Mouse (Mus musculus) adrenal gland, postnatal 14 days (tissue): ENCODE measurements at regions not wholly inside any gene's neighbourhood (a gene's known extent, or its start where the extent isn't known, plus 50 kb on each side); places are given as distances from the start of the nearest gene placed in this dataset.
A peak's percentile ranks its signal among the peaks of the same experiment; 100 is the strongest.

Experiments
- DNase-seq: peaks from one replicate; pipeline ENCODE4 v3.0.0; 2021; ENCODE audit warnings: mixed read lengths

DNA sequence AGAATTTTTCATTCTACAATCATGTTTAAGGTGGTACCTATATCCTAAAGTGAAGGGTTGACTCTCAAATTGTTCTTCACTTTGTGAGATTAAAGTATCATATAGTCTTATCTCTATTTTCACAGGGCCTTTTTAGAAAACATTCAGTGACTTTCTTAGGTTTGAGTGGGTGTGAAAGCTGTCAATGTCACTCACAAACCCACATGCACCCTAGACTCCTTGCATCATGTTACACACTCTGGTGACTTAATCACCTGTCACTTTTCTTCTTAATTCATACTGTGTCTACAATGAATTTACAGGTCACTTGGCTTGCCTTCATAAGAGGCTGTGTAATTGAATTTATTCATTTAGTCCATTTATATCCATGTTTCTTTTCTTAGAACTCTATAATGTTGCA lies 1026.8 kb upstream of the Alcam start:
- no peak for DNase-seq

DNA sequence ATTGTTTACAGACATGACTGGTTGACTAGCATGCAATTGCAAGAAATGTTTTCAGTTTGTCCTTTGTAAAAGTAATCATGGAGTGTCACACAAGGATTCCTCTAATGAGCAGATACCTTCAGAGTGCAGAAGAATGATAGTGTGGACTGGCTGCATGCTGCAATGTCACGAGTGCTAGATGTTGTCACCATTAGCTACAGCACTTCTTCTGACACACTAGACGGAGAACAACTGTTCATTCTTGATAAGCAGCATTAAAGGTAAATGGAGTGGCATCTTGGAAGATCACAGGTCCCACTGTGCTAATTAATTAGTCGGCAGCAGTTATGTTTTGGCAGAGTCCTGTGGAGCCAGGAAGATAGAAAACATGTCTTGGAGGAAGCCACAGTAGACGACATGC lies 985.6 kb upstream of the Alcam start:
- no peak for DNase-seq

DNA sequence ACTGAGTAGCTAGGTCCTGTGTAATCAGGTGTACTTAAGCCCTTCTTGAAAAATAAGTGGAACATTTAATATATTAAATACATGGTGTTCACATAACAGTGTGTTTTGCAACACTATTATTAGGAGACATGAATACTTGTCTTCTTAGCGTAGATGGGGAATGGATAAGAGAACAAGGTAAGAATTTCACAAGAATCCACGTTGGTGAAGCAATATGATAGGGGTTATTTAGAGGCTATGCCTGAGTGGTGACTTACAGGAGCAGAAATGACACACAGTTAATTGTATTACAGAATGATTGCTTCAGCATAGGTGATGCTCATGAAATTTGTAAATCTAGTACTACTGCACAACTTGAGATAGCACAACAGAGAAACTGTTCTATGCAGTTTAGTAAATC lies 964.5 kb upstream of the Alcam start:
- no peak for DNase-seq

DNA sequence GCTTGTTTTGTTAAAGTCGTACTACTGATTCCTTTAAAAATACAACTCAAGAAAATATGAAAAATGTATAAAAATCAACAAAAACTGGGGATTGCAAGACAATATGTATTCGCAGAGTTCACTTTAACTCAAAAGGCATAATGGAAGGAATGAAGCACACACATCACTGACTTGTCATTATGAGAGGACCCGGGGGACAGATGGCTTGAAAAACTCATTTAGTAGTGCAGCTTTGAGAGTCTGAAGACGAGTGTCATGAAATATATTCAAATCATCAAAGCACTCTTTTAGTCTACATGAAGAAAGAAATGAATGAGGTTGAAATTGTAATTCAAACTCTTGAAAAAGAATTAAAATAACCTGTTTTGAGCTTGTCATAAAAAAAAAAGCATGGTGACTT lies 931.3 kb upstream of the Alcam start:
- no peak for DNase-seq

DNA sequence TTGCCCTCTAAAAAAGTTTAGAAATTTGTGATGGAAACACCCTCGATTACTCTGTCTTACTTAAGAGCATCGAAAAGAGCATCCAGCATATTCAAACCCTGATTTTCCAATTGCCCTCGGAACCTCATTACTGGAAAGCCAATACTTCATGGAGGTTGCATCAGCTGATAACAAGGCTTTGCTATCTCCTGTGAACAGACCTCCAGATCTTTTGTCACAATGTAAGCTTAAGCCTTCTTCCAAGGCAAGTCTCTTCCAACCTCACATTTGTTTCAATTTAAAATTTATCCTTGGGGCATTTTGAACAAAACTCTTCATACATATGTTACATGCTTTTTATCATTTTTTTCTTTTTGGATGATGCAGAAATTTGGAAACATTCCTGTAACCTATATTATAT lies 888.3 kb upstream of the Alcam start:
- no peak for DNase-seq

DNA sequence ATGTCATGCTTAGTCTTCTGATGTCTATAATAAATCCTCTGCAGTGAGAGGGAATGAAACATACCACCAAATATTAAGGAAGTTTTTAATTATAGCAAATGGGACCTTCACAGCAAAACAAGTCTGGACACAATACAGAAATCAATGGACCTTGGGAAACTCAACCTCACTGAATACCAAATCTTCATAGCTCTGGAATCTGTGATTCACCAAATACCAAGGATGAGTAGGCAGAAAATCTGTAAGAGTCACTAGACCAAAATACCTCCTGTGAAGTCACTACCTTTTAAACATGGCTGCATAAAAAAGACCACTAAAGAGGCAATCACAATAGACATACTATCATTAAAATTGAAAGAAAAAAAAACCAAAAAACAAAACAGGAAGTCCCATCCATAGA lies 872.5 kb upstream of the Alcam start:
- DNase-seq: no peak

DNA sequence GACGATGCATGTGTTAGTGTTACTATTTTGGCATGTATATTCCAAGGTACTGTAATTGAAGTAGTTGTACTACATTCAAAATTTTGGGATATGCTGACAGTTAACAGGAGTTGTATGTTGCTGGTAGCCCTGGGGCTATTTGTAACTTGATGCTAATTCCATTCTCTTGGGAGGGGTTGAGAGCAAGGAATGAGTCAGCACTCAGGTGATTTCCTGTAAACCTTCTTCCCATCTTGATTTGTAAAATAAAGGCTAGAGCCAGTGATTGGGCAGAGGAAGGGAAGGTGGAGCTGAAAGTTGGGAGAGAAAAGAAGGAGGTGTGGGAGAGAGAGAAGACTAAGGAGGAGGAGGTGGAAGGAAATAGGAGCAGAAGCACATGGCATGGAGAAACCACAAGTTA lies 838.2 kb upstream of the Alcam start:
- no peak for DNase-seq

DNA sequence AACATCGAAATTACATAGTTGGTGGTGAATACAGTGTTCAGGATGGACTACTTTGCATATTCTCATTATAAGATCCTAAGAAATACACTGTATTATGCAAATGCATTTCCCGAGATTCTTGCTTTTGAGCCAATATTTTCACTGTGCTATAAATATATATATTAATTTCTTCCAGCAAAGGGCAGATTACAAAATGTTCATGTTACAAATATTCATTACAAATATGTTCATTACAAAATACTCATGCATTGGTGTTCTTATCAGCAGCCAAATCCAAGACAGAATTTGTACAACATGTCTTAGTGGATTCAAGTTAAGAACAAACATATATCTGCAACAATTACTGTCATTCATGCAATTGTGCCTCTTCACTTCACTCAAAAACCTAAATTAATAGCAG lies 828.1 kb upstream of the Alcam start:
- DNase-seq: no peak

DNA sequence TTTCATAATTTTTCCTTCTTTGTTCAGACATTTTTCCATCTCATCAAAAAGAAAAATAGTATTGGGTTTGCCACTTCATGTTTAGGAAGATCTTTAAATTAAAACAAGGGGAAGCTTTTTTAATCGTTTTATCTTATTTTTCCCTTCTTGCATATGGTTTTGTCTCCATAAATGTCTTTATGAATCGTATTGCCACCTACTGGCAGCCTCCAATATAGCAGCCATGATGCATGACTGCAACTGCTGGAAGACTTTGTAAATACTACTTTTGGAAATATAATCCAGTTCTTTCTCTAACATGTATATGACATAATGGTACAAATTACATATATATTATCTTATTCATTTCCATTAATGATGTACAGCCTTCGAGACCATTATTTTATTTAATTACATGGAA lies 812.2 kb upstream of the Alcam start:
- DNase-seq: peak; percentile 61

DNA sequence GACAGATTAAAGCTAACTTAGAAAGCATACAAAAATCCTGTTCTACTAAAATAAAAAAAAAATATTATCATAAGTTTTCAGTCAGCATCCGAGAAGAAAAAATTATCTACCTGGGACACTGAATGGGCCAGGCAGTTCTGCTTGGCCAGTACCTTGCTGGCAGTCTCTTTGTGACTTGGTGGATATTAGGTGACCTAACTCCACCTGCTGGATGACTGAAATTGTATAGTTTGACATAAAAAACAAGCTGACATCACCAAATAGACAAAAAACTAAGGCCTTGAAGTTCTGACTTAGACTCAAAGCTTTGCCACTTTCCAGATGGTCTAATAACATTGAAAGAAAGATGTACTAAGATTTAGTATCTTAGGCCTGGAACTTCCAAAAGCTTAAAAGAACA lies 791.5 kb upstream of the Alcam start:
- no peak for DNase-seq

DNA sequence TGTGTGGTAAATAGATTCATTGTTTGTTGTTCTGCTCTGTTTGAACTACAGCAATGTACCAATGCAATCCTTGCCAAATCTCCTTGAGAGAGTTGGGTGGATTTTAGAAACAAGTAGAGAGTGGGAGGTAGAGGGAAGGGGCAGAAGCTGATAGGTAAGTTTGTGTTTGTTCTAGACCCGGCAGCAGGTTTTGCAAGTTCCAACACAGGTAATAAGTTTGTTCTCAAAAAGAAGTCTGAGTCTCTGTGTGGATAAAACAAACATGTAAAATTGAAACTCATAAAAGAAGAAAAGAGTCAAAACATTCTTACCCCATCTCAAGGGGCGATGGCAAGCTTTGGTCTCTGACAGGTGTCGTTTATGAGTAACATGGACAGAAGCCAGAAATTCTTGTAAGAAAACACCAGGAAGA lies 788.3 kb upstream of the Alcam start:
- no peak for DNase-seq

DNA sequence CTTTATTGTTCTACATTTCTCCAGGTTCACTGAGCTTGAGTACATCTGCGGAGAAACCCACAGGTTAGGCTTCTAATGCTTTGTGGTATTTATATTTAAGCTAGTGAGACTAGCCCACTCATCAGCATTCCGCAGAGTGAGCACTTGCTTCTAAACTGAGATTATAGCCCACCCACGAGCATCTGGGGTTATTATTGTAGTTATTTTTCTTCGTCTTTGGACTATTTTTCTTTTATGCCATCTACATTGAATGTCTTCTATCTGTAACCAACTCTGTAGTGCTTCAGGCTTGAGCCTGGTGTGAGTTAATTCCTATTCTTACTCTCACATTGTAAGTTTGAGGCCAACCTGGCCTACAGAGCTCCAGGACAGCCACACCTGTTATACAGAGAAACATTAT lies 765.0 kb upstream of the Alcam start:
- no peak for DNase-seq

DNA sequence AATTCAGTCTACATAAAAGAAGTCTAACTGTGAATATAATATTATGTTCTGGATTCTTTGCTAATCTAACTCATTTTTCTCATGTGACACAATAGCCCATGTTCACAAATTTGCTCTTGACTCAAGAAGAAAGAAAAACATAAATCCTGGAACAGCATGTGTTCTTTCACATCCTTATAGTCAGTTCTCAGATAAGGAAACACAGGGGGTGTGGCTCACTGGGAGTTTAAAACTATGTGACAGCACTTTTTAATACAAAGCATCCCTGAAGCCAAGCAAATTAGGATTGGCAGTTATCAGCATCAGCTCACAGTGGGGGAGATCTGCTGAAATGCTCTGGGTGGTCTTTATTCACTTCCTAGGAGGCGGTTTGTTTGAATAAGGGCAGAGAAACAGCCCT lies 747.6 kb upstream of the Alcam start:
- no peak for DNase-seq

DNA sequence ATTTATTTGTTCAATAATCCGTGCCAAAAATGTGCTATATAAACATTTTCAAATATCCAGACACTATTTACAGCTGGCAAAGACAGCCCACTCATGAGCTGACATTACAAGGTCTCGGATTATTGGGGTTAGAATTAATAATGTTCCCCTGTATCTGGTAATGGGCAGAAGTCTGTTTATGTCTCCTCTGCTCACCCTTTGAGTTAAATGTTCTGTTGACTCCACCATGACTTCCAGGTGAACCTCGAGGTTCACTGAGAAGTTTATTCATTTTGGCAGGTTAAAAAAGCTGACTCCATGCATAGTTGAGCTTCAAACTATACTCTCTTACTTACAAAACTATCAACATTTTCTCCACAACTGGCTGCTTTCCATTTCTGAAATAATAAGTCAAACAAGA lies 732.6 kb upstream of the Alcam start:
- no peak for DNase-seq

DNA sequence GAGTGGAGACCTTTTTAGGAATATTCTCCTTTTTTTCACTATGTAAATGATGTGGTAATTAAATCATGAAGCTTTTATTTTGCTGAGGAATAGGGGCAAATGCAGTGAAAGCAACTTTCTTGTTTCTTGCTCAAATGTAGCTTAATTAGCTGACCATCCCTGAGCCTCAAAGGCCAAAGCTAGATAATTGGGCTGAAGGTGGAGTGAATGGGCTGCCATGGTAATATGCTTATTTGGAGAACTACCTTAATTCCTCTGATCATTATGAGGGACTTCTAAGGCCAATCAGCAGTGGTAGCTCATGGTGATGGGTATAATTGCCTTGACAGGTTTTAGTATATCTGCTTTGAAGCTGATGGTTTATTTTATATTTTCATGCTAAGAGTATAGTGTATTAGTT lies 702.5 kb upstream of the Alcam start:
- DNase-seq: no peak

DNA sequence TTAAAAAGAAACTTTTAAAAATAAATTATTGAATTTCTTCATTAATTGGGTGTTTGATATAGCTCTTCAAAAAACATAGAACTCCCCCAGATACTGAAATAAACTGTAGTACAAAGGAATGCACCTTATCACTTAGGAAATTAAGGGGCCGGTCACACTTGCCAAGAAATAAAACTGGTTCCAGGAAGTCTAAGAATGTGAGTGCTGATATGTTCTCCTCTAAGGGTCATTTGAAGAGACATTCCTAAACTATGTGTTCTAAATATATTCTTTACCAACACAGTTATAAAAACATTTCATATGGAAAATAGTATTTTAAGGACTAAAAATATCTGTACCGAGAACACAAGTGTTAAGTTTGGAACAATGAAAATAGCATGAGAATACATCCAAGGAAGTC lies 676.8 kb upstream of the Alcam start:
- no peak for DNase-seq

DNA sequence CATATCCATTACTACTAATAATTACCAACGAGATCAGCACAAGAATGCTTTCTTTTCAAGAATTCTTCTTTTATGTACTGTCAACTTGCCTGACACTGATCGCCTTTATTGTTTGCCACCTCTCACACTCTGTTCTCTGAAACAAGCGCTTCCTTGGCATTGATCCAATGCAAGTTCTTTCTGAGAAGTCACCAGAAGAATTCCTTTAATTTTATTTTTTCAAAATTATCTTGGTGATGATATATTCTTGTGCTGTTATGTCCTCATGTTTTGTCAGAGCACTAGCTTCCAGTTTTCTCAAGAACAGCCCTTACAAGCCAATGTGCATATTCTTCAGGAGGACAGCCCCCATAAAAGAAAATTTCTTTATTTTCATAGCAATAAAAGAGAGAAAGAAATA lies 654.9 kb upstream of the Alcam start:
- DNase-seq: no peak

DNA sequence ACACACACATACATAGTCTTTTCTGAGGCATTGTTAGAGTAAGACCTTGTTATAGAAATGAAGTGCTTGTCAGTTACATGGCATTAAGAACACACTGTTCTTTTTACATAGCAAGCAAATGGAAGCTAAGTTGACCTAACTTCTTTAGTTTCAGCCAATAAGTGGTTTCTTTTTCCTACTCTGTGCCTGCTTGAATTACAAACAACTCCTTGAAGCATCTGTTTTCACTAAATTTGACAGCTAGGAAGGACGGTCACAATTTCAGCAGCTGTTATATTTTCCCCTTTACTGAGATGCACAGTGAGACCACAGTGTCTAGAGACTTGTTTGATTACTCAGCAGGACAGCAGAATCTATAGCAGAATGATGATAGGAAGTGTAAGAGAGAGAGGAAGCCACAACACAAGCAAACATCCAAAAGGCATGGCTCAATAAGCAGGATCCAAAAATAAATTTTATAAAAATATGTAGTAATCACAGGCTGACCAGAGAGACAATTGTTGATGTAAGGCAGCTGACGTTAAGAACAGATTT lies 641.6 kb upstream of the Alcam start:
- DNase-seq: no peak

DNA sequence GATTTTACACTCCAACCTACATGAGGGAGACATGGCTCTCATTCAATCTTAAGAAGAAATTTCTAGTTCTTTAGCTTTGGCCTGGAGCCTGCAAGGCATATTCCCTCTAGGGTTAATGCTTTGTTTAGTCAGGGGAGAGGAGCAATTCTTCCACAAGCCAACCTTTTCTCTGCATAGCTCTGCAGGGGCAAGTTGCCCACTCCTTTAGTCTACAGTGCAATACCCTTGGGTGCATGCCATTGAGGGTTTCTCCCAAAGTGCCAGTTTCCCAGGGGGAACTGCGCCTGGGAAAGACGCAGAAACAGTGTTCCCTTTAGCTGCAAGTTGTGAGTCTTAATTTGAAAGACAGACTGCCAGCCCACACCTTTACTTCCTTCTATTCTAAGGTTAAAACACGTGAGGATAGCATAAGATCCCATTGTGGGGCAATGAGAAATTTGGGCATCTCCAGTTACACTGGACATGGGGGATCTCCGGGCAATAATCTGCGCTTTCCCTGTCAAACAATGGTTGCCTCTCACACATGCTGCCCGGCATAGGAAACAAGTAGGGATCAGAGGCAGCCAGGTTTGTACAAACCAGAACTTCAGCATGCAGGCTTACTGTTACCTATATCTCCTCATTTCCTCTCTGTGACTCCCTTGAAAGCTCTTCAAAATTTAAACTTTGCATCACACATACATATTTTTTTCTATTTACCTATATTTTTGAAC lies 620.1 kb upstream of the Alcam start:
- DNase-seq: peak; percentile 9

DNA sequence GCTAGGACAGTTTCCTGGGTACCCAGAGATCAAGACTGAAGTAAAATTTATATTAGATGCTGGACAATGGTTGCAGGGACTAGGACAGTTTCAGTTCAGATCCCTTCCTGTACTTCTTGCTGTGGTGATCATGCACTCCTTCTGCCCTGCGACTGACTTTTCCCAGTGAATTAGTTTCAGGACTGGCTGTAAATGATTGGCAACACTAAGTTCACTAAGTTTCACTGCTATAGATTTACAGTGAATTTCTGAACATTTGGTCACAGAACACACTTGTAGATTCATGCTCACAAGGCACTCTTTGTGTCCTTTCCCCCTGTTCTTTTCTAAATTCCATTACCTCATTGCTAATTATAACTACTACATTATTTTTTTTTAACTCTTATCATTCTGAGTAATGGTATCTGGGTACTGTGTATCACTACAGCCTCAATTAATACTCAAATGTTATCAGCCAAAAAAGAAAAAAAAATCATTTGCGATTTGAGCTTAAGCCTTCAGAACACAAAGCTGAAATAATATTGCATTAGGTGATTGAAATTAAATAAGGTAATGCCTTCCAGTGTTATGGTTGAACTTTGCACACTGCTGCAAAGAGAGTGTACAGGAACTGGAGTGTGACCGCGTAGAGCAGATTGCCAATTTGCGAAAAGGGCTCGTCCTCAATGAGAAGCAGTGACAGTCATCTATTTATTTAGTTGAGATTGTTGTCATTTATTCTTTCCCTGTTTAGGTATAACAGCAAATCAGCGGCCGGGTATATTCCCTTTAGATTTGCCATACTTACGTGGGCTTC lies 618.2 kb upstream of the Alcam start:
- no peak for DNase-seq

DNA sequence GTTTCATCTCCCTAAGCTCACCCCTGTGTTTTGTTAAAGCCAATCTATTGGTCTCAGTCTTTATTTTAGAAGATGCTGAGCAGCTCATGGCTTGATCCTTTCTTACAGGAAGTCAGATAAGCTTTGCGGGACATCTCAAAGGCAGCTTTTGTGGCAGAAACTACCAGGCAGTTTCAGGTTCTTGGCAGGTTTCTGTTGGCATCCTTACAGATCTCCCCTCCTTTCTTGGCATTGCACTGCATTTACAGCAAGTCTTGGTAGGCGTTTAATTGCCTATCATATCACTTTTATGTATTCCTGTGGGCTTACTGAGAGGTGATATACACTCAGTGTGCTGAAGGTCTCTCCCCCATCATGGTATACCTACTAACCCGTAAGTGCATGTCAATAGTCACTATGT lies 610.3 kb upstream of the Alcam start:
- DNase-seq: no peak

DNA sequence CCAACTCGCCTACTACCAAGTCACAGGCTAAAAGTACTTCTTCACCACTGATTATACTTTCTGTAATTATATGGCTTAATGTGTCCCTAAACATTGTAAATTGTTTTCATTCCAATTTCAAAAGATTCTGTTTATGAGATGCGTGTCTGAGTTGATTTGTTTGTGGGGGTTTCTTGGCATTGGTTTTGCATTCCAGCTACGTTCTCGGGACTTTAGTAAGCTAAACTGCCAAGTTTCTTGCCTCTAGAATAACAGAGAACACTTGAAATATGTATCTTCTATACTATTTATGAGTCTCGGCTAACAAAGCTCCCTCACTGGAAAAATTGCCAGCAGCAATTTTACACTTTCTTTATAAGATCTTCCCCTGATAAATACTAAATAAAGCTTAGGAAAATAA lies 609.2 kb upstream of the Alcam start:
- no peak for DNase-seq

DNA sequence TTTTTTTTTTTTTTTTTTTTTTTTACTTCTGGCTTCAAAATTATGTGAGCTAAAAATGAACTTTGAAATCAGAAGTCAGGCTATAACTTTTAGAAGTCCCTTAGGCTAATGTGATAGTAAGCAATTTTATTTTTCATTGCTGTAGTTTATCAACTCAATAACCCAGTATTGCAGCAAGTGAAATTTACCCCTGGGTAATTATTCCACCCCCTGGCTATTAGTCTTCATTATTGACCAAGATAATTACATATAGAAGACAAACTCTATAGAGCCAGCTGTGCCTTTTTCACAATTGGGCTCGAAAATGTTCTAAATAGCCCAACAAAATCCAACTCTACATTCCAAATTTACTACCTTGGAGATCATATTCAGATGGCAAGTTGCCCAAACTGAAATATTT lies 572.2 kb upstream of the Alcam start:
- DNase-seq: no peak

DNA sequence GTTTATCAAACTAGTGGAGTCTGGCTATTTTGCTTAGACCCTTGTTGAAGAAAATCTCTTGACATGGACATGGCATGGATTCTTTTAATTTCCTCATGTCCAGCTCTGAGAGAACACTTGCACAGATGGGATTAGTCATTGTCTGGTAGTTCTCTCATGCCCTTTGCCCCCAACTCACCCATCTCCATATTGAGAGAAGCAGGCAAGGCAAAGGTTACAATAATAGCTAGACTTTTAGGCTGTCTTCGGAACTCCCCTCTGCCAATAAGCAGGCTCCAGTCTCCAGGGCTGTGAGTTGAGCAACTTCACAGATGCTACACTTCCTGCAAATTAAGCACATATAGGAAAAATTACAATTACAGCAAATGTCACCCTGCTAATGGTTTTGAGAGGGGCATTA lies 558.0 kb upstream of the Alcam start:
- DNase-seq: no peak
